Mouse (Mus musculus): Measurements from ENCODE around the gene Ngp. TPM values are rescaled to one million over a fixed set of nuclear protein-coding genes. Genes with fewer than 3 reads are reported as not detected.
"Not testable (repeated sequence)": the region's sequence is repeated elsewhere in the genome, so short reads cannot be mapped to it uniquely, and the experiment has no call there.

Gene Ngp
- polyA plus RNA-seq, 1 experiment from 2014 or later = 2.8 TPM

DNA sequence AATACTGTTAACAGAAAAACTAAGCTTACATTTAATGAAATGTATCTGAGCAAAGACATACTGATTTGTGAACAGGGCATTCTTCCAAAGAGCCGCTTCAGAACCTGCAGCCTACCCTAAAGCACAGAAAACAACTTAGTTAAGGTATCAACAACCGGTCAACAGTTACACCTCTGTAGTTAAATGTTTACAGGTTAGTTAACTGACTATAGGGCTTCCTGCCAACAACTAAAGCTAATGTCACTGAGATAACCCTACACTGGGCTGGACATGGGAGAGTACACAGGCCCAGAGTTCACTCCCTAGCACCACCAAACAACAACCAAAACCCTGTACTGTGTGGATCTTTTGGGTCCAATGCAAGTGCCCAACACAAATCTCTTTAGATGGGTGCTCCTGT lies 16.8 kb upstream of the Ngp start:
- 98% methylated on average over 2 of the region's 2 CpGs for WGBS
- Histone ChIP-seq H3K27me3 (no peaks in the 10 kb centered on the region), H3K27ac (replicated peaks) (no peak overlapping the region), H3K9ac (no peak overlapping the region), H3K36me3 (peaks cover 30% of the 10 kb centered on the region), H3K4me1 (replicated peaks) (peaks cover 19% of the 10 kb centered on the region), H3K4me3 (no peak overlapping the region), H3K4me2 (no peak overlapping the region), H3K9me3 (no peaks in the 10 kb centered on the region)
- no peak for ATAC-seq (ENCODE audit: low read depth)

- H3K4me3 ChIP-seq; ATAC-seq (ENCODE audit: low read depth); H3K27ac ChIP-seq (replicated peaks); H3K9ac ChIP-seq; H3K27me3 ChIP-seq; H3K9me3 ChIP-seq; H3K4me2 ChIP-seq: not testable (repeated sequence)
- WGBS = 80% methylated on average over 4 of the region's 4 CpGs
- Histone ChIP-seq H3K36me3 (peaks cover 26% of the 10 kb centered on the region), H3K4me1 (replicated peaks) (peaks cover 19% of the 10 kb centered on the region)
These were observed 16.3 kb upstream of the Ngp start for GRCm38 (mm10) chr9:110403240-110403639.

- peak; percentile 70 for ATAC-seq (ENCODE audit: low read depth)
- Histone ChIP-seq H3K27ac (replicated peaks) (peak overlapping the region; percentile 85), H3K4me2 (peak overlapping the region; percentile 92), H3K9me3 (no peaks in the 10 kb centered on the region), H3K36me3 (0 out of 2 replicates have a peak, but pooled peaks cover 7% of the 10 kb centered on the region), H3K9ac (peak overlapping the region; percentile 95), H3K27me3 (no peaks in the 10 kb centered on the region), H3K4me3 (peak overlapping the region; percentile 83), H3K4me1 (replicated peaks) (peaks cover 24% of the 10 kb centered on the region)
- WGBS = 2% methylated on average over 41 of the region's 41 CpGs
These were observed 12.0 kb upstream of the Ngp start for GRCm38 (mm10) chr9:110407311-110408098.

GRCm38 (mm10) chr9:110408099-110408773 lies 11.3 kb upstream of the Ngp start, which contains the start of gene Ptpn23:
Ptpn23 (minus strand) TSS chr9:110408213.
- H3K4me3 ChIP-seq = peak within 1 kb of the TSS; percentile 83
- peak; percentile 94 for ATAC-seq (ENCODE audit: low read depth)
- H3K4me1 ChIP-seq (replicated peaks) = peaks cover 24% of the 10 kb centered on the region
- WGBS = under 1% methylated on average over 39 of the region's 39 CpGs
- peak within 1 kb of the TSS; percentile 95 for H3K9ac ChIP-seq
- peak within 1 kb of the TSS; percentile 92 for H3K4me2 ChIP-seq
- peak within 1 kb of the TSS; percentile 90 for H3K27ac ChIP-seq (replicated peaks)
- H3K36me3 ChIP-seq = 0 out of 2 replicates have a peak, but pooled peaks cover 7% of the 10 kb centered on the region
- H3K9me3 ChIP-seq = no peaks in the 10 kb centered on the region
- no peaks in the 10 kb centered on the region for H3K27me3 ChIP-seq

GRCm38 (mm10) chr9:110410908-110411887 lies 8.3 kb upstream of the Ngp start:
- ATAC-seq (ENCODE audit: low read depth) = no peak
- 43% methylated on average over 6 of the region's 6 CpGs for WGBS
- no peaks in the 10 kb centered on the region for H3K36me3 ChIP-seq
- no peak overlapping the region for H3K4me2 ChIP-seq
- H3K4me3 ChIP-seq = no peak overlapping the region
- peaks cover 16% of the 10 kb centered on the region for H3K4me1 ChIP-seq (replicated peaks)
- no peak overlapping the region for H3K27ac ChIP-seq (replicated peaks)
- H3K9ac ChIP-seq = no peak overlapping the region
- no peaks in the 10 kb centered on the region for H3K27me3 ChIP-seq
- H3K9me3 ChIP-seq = no peaks in the 10 kb centered on the region

DNA sequence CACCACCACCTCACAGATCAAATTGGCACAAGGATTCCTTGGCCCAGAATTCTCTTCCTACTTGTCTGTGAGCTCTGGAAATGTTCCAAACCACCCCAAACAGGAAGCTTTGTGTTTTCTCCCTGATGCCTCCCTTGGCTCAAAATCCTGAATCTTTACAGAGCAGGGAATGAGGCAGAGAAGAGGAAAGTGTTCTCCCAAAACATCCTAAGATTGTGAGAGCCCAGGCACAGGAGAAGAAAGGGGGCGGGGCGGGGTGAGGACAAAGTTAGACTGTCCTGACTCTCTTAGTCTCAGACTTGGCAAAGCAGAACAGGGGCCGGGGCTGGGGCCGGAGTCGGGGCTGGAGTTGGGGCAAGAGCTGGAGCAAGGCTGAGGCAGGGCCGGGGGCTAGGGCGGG lies 6.6 kb upstream of the Ngp start:
- Histone ChIP-seq H3K27me3 (no peaks in the 10 kb centered on the region), H3K9ac (no peak overlapping the region), H3K36me3 (no peaks in the 10 kb centered on the region), H3K9me3 (no peaks in the 10 kb centered on the region), H3K4me2 (no peak overlapping the region), H3K27ac (replicated peaks) (no peak overlapping the region), H3K4me3 (no peak overlapping the region), H3K4me1 (replicated peaks) (peaks cover 5% of the 10 kb centered on the region)
- no peak for ATAC-seq (ENCODE audit: low read depth)
- 76% methylated on average over 7 of the region's 7 CpGs for WGBS

DNA sequence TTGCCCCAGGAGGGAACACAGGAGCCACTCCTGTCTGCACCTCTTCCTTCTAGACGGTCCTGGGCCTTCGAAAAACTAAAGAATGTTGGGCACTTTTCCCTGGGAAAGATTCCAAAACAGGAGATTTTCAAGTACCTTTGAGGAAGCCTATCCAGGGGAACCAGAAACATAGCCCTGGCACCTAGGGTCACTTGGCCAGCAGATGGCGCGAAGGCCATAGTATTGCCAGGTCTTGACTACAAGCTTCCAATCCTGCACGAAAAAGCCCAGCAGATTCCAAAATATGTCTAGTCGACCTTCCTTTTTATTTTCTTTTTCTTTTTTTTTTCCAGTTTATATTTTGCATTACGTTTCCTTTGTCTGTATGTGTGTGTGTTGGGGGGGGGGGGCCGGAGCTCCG lies 5.8 kb upstream of the Ngp start:
- H3K4me2 ChIP-seq = no peak overlapping the region
- H3K4me1 ChIP-seq (replicated peaks) = peaks cover 2% of the 10 kb centered on the region
- no peaks in the 10 kb centered on the region for H3K36me3 ChIP-seq
- no peak overlapping the region for H3K27ac ChIP-seq (replicated peaks)
- no peak overlapping the region for H3K9ac ChIP-seq
- WGBS = 57% methylated on average over 9 of the region's 9 CpGs
- no peak for ATAC-seq (ENCODE audit: low read depth)
- no peaks in the 10 kb centered on the region for H3K9me3 ChIP-seq
- no peaks in the 10 kb centered on the region for H3K27me3 ChIP-seq
- no peak overlapping the region for H3K4me3 ChIP-seq

GRCm38 (mm10) chr9:110431241-110431640 lies 11.7 kb downstream of the Ngp start:
- Histone ChIP-seq H3K9me3 (no peaks in the 10 kb centered on the region), H3K4me1 (replicated peaks) (no peaks in the 10 kb centered on the region), H3K9ac (no peak overlapping the region), H3K4me2 (no peak overlapping the region), H3K36me3 (peaks cover 84% of the 10 kb centered on the region), H3K27me3 (no peaks in the 10 kb centered on the region), H3K4me3 (no peak overlapping the region), H3K27ac (replicated peaks) (no peak overlapping the region)
- no peak for ATAC-seq (ENCODE audit: low read depth)
- WGBS = 76% methylated on average over 8 of the region's 8 CpGs

GRCm38 (mm10) chr9:110433045-110433444 lies 13.5 kb downstream of the Ngp start:
- WGBS = 93% methylated on average over 2 of the region's 2 CpGs
- Histone ChIP-seq H3K27me3 (no peaks in the 10 kb centered on the region), H3K4me2 (no peak overlapping the region), H3K4me3 (no peak overlapping the region), H3K9ac (no peak overlapping the region), H3K36me3 (peaks cover 83% of the 10 kb centered on the region), H3K27ac (replicated peaks) (no peak overlapping the region), H3K9me3 (no peaks in the 10 kb centered on the region), H3K4me1 (replicated peaks) (no peaks in the 10 kb centered on the region)
- no peak for ATAC-seq (ENCODE audit: low read depth)

DNA sequence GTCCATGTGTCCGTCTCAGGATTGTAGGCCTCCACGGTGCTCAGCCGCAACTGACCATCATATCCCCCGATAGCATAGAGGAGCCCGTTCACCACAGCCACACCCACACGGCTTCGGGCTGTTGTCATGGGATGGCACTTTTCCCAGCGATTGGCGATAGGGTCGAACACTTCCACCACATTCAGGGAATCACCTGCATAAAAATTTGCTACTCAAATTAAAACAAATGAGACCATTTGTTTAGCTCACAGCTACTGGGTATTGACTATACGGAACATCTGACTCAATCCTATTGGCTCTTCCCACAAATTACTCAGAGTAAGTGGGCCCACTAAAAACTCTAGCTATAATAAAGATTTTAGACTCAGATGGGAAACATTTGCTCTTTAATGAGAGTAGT lies 16.5 kb downstream of the Ngp start:
- ATAC-seq (ENCODE audit: low read depth) = no peak
- H3K27me3 ChIP-seq = no peaks in the 10 kb centered on the region
- H3K9me3 ChIP-seq = no peaks in the 10 kb centered on the region
- 93% methylated on average over 11 of the region's 11 CpGs for WGBS
- H3K36me3 ChIP-seq = peaks cover 67% of the 10 kb centered on the region
- no peak overlapping the region for H3K27ac ChIP-seq (replicated peaks)
- H3K4me3 ChIP-seq = no peak overlapping the region
- H3K9ac ChIP-seq = no peak overlapping the region
- H3K4me1 ChIP-seq (replicated peaks) = no peaks in the 10 kb centered on the region
- H3K4me2 ChIP-seq = no peak overlapping the region

DNA sequence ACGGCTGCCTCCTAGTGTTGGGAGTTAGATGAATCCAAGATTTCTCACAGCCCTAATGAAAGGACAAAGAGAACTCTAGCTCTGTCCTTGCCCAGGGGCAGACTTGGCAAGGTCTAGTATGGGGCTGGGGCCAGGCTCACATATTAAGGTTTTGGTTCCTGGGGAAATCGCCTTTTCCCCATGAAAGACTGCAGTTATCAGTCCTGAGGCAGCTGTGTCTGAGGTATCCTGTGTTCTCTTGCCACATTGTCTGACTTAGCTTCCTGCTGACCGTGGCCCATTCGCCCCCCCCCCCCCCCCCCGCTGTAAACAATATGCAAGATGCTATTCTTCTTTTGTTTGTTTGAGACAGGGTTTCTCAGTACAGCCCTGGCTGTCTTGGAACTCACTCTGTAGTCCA lies 20.5 kb downstream of the Ngp start:
- H3K9me3 ChIP-seq = no peaks in the 10 kb centered on the region
- H3K4me3 ChIP-seq = no peak overlapping the region
- no peak overlapping the region for H3K27ac ChIP-seq (replicated peaks)
- WGBS = 62% methylated on average over 4 of the region's 5 CpGs
- no peaks in the 10 kb centered on the region for H3K4me1 ChIP-seq (replicated peaks)
- H3K4me2 ChIP-seq = no peak overlapping the region
- no peak for ATAC-seq (ENCODE audit: low read depth)
- peaks cover 54% of the 10 kb centered on the region for H3K36me3 ChIP-seq
- H3K9ac ChIP-seq = no peak overlapping the region
- no peaks in the 10 kb centered on the region for H3K27me3 ChIP-seq

DNA sequence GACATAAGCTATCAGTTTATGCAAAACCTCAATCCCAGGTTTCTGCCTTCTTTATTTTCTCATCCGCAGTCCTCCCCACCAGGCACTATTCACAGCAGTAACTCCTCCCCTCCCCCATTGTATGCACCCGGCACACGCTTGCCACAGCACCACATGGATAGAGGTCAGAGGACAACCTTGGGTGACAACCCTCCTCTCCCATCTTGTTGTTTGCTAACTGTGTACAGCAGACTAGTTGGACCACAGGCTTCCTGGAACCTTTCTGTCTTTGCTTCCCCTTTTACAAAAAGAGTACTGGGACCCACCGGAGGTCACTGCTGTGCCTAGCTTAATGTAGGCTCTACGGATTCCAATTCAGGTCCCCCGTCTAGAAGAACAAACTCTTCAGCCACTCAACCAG lies 21.0 kb downstream of the Ngp start:
- Histone ChIP-seq H3K4me2 (no peak overlapping the region), H3K27me3 (no peaks in the 10 kb centered on the region), H3K36me3 (peaks cover 49% of the 10 kb centered on the region), H3K9ac (no peak overlapping the region), H3K4me1 (replicated peaks) (no peaks in the 10 kb centered on the region), H3K4me3 (no peak overlapping the region), H3K27ac (replicated peaks) (no peak overlapping the region), H3K9me3 (no peaks in the 10 kb centered on the region)
- 82% methylated on average over 6 of the region's 6 CpGs for WGBS
- no peak for ATAC-seq (ENCODE audit: low read depth)

Data from neural tube, embryonic 13.5 days (tissue).